Mouse (Mus musculus) thymus, postnatal 4 days (tissue): Measurements from ENCODE around the gene Slc30a1.

Source experiments
- DNase-seq: peaks from one replicate; pipeline ENCODE4 v3.0.0; 2021

Slc30a1 gene

GRCm38 (mm10) chr1:191906571-191907430, at the start of gene Slc30a1:
Slc30a1 (plus strand) TSS chr1:191906767.
- peak; percentile 100 for DNase-seq

GRCm38 (mm10) chr1:191856886-191857651, 49.5 kb upstream of the Slc30a1 start:
- no peak for DNase-seq

DNA sequence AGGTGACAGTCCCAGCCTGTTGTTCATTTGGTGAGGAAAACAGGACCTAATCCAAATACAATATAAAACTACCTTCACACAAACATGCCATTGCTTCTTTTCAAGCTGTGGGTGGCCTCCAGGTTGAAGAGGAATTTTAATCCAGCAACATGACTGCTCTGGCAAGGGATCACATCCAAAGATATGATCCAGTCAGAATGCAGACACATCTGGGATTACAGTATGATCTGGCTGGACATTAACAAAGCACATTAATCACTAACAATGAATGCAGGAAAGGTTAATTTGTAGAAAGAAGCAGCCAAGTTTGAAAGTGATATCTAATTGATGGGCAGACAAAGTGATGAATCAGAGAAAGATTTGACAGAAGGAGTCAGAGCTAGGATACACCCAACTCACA, 48.4 kb upstream of the Slc30a1 start:
- DNase-seq = no peak

- DNase-seq = no peak
Observed at GRCm38 (mm10) chr1:191859847-191860246, 46.7 kb upstream of the Slc30a1 start.

GRCm38 (mm10) chr1:191861247-191861646, 45.3 kb upstream of the Slc30a1 start:
- no peak for DNase-seq

DNA sequence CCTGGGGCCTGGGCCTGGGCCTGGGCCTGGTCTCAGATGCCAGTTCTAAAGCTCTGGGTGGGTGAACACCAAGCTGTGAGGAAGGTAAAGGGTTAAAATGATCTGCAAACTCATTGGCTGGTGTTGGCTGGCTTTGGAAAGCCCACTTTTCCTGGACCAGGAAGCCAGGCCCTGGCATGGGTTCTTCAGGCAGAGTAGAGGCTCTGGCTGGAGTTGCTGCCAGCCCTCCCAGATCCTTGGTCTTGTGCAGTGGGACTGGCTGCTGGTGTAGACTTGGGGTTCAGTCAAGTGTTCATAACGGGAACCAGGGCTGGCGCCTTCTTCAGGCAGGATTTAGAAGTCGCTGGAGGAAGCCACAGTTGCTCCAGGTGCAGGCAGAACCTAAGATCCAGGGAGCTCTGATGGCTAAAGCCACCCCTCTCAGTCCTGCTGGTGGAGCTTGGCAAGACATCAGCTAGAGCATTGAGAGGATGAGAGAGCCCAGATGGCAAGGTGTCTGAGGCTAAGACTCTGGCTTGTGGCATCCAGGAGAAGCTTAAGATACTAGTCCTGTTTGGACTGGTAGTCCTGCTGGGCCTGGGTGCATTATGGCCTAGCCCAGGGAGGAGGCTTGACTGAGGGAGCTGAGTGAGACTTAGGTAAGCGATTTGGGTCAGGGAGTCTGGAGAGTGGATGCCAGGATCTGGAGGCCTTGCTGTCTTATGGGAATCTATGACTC, 42.6 kb upstream of the Slc30a1 start:
- no peak for DNase-seq

- no peak for DNase-seq
Observed at GRCm38 (mm10) chr1:191864551-191865027, 42.0 kb upstream of the Slc30a1 start.

GRCm38 (mm10) chr1:191872076-191872710, 34.4 kb upstream of the Slc30a1 start:
- DNase-seq = no peak

DNA sequence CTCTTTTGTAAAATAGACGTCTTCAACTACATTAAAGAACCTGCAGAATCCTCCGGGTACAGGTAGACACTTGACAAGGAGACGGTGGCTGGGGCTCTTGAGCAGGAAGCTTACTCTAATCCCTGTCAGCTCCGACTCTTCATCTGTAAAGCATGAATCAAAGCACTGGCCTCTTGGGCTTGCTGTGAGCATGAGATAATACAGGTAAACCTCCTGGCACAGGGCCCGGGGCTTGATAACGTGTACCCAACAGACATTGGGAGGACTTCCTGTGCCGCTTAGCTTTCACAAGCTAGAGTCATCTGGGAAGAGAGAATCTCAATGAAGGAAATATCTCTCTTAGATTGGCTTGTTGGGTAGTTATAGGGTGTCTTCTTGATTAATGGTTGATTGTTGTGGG, 31.6 kb upstream of the Slc30a1 start:
- no peak for DNase-seq

DNA sequence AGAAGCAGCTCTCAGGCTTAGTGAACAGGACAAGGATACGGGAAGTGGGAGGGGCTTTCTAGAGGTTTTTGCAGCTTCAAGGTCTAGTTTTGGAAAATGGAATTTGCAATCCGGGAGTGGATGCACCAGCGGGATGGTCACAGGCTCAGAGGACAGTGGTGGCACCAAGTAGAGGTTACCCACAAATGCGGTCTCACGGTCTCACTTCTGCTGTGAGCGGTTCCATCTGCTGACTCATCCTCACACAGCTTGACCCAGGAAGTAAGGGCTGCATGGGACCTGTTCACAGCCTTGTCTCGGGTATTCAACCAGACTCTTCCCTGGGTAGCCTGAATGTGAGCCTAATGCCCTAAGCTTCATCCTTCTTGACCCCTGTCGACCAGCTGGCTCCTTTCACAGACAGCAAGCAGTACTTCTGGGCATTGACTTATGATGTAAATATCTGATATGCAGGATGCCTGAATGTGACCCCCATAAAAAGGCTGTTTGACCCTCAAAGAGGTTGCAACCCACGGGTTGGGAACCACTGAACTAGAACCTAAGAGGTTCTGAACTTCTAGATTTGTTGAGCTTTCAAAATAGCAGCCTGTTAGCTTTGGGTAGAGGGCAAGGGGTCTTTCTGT, 30.8 kb upstream of the Slc30a1 start:
- no peak for DNase-seq

DNA sequence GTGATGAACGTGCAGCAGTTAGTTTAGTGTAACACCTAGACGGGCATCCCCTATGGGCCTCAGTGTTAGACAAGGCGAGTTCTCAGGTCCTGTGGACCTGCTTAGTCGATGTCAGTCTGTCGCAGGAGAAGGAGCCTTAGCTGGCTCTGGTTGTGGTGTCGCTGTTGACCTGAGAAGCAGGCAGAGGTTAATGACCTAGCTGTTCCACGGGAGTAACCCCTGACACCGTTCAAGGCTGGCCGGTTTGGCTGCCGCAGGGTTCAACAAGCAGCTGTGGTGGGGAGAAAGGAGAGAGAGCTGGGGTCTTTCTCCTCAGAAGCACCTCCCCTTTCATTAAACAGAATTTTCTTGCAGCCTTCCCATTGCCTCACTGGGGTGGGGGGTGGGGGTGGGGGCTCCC, 28.9 kb upstream of the Slc30a1 start:
- no peak for DNase-seq

- no peak for DNase-seq
Observed at GRCm38 (mm10) chr1:191878518-191878921, 28.0 kb upstream of the Slc30a1 start.

DNA sequence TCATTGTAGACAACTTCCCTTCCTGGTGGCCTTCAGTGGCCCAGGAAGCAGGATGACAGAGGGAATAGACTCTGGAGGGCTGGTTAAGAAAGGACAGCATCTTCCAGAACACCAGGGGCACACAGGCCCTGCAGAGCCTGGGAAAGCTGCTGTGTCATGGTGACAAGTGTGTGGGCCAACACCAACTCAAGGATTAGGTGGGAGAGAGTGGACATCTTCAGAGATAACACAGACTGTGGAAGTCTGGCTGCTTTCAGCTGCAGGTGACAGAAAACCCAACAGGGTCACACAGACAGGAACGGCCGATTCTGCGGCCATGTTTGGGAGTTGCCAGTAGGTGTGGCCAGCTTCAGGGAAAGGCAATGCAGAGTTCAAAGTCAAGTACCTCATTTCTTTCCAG, 26.3 kb upstream of the Slc30a1 start:
- DNase-seq = no peak

DNA sequence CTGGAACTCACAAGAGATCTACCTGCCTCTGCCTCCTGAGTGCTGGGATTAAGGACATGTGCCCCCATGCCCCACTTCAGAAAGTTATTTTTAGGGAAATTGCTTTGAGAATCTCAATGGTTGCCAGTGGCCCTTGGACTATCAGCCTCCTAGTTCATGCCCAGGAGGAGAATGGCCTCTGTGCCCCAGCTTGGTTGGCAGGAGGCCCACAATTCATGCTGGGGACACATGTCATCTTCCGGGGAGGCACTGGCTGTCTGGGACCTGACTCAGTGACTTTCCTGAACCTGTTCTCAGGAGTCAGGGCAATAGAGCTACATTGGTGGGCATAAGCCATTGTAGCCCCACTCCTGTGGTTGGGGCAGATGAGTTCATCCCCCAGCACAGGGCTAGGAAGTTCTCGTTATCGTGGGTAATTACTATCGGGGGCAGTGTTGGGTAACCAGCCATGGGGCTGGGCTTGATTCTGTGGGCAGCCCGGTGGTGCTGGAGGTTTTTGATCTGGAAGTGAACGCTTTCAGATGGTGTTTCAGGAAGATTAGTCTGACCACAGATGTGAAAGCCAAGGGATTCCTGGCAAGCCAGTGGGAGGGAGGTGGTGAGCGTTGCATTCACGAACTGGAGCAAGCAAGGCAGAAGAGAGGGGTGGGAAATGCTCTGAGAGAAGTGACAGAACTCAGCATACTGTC, 25.5 kb upstream of the Slc30a1 start:
- no peak for DNase-seq

DNA sequence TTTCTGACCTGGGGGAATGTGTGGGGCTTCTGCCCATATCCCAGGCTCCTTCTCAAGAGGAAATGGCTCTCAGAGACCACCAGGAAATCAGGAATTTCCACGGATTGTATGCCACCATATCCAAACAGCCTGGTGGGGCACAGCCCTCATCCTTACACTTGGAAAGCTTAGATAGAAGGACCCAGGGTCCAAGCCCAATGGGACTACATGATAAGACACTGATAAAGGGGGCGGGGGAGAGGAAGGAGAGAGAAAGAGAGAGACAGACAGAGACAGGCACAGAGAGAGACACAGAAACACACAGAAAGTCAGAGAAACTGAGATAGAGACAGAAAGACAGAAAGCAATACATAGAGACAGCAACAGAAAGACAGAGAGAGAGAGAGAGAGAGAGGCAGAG, 24.9 kb upstream of the Slc30a1 start:
- no peak for DNase-seq

- no peak for DNase-seq
Observed at GRCm38 (mm10) chr1:191882474-191883206, 23.9 kb upstream of the Slc30a1 start.

GRCm38 (mm10) chr1:191883654-191884053, 22.9 kb upstream of the Slc30a1 start:
- DNase-seq = no peak

- DNase-seq = no peak
Observed at GRCm38 (mm10) chr1:191891912-191892311, 14.7 kb upstream of the Slc30a1 start.

- no peak for DNase-seq
Observed at GRCm38 (mm10) chr1:191894386-191894785, 12.2 kb upstream of the Slc30a1 start.

DNA sequence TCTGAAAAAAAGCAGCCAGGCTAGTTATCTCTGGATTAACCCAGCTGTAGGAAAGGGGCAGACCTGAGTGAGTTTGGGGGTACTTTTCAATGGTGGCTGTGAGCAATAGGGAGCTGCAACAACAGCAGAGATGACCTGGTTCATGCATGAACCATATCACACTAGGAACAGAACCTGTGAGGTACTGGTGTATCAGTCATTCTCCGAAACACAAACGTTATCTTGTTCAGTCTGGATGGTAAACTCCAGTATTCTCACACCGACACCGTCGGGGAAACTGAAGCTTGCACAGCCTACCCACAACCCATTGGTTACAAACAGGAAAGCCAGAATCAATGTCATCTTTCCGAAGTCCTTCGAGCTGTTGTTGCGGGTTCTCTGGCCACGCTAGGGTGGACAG, 11.7 kb upstream of the Slc30a1 start:
- no peak for DNase-seq
